Mouse (Mus musculus): ENCODE results near the gene Tmtc2.
A peak's percentile ranks its signal among the peaks of the same experiment; 100 is the strongest.

Gene Tmtc2

DNA sequence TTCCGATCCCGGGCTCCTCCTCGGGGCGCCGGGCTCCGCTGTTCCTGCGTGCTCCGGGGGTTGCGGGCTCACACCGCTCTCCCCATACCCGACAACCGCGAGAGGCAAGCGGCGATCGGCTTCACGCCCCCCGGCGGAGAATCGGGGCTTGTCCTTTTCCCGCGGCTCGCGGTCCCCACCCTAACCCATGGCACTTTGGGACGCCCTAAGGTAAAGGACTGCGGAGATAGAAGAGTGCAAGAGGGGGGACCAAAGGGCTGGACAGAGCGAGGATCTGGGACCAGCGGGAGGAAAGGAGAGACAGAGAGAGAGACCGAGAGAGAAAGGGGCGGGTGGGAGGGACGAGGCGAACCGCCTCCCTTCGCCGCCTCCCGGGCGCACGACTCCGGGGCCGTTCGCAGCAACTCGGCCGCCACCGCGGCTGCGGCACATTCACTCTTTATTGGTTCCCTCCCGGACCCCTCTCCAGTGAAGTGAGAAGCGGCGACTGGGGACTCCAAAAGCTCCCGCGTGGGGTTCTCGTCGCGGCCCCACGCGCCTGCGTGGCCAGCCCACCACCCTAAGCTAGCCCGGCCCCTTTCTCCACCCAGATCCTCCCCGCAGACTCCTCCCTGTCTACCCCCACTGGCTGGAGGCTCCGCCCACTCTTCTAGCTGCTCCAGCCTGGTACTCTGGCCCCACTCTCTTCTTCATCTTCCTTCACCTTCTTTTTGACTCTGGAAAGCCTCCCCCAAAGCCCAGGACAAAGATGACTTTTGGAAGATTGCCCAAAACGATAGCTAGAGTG, at the start of gene Tmtc2:
TSS of gene Tmtc2 (minus strand) at position 544 of the 787 bp plus-strand sequence.
- peak; percentile 90 for DNase-seq

DNA sequence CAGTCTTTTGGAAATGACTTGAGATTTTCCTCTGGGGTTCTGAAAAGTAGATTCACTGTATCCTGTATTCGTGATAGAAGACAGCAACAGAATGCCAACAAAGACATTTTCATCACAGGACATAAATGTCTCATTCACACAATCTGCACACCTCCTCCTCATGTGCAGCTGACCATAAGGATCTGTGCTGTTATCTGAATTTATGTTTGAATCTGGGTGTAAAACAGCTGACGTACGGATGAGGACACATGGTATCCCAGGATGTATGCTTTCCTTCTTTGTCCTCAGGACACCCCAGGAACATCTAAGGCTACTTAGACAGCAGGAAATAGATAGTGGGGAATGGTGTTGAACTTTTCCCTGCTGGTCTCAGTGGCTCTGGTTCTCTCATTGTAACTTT, 37.9 kb upstream of the Tmtc2 start:
- DNase-seq: no peak

DNA sequence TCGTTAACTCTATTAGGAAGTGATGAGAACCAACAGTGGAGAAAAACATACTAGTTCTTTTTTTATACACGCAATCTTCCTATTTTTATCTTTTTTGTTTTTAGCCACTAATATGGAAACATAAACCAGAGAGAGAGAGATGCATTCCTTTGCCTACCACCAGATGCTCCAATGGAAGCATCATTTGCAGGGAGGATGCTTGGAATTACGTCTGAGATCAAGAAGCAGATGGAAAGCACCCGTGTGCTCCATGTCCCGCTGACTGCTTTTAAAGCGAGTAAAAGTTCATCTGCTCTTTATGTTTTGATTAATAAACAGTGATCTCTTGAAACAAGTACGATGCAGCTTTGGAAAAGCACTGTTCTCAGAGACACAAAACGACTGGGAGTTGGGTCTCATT, 24.6 kb upstream of the Tmtc2 start:
- DNase-seq: no peak

DNA sequence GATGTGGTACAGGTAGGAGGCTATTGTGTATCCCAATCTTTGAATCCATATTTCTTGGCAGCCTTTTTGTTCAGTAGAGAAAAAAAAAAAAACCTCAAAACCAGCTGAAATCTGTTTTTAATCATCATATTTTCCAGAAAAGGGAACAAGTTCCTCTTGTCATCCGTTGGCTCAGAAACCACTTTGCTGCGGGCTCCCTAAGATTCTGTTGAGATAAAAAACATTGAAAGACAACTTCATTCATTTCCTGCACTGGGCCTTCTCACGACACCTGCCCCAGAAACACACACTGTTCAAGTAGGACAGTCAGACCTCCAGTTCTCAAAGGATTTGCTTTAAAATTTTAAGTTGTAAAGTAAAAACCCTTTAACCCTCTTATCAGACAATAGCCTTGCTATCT, 23.0 kb upstream of the Tmtc2 start:
- no peak for DNase-seq

DNA sequence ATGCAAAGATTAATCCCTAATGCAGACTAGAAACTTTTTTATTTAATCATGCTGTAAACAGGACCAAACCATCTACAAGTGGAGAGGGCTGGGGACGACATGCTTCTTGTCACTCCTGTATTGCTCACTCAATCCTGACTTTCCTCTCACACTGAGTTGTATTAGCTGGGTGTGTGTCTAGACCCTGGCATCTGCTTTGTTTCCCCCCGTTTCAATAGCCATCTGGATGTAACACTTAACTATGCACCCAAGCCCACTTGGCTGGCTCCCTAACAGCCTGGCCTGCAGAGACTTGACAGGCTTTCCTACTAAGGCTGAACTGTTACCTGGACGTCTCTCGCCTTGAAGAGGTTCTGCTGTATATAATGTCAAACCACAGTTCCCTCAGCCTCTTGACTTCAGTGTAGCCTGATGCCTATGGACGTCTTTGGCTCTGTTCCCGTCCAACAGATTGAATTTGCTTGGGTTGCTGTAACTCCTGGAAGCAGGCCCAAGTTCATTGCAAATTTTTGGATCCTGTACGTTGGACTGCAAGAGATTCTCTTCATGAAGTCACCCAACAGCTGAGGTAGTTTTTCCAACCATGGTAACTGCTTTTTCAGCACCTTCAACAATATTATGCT, 21.3 kb upstream of the Tmtc2 start:
- DNase-seq: no peak

DNA sequence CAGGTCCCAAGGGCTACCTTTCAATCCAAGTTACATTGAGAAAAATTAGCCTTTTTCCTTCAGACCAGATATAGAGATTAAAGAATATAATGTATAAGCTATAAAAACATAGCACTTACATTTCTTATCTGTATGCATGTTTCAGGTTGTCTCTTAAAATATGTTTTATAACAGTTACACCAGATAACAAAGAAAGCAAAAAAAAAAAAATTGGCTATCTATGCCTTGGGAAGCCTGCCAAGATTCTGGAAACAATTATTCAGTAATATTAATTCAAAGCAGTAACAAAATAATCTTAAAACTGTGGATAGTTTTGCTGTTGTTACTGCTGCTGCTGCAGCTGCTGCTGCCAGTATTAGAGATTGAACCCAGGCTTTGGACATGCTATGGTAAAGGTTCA, 13.9 kb upstream of the Tmtc2 start:
- no peak for DNase-seq

DNA sequence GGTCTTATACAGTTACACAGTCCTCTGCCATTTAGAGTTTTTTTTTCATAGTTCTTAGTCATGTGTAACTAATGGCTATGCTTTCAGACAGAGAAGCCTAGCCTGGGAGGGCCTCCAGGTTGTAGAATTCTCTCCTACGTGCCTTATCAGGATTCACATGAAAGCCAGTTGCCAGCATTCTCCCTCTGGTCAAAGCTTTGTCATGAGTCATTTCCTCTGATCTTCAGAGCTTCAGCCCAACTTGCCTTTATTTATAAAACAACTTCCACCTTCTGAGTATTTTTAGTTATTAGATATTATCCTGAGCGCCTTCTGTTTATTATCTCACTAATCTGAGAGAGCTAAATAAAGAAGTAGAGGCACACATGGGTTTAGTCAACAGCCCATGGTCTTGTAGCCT, 5.1 kb upstream of the Tmtc2 start:
- peak; percentile 7 for DNase-seq

DNA sequence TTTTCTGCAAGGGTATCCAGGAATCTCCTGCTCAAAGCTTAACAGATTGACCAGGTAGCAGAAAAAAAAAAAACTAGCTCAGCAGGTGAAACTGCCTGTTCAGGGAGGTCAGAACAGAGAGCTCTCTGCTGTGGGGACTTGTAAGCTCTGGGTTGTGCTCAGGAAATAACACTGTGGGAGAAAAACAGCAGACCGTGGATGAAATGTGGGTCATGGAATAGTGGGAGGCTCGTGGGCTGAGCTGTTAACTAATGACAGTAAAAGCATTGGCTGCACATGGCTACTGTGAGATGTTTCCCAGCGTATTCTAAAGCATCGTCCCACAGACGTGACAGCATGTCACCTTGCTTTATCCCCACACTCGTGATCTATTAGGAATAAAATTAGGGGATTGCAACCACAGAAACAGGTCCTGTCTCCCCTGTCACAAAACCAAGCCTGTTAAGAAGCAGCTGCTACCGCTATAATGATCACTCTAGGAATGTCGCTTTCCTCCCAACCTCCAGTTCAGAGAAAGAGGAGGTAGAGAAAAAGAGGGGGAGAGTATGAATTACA, 4.1 kb upstream of the Tmtc2 start:
- DNase-seq: no peak

DNA sequence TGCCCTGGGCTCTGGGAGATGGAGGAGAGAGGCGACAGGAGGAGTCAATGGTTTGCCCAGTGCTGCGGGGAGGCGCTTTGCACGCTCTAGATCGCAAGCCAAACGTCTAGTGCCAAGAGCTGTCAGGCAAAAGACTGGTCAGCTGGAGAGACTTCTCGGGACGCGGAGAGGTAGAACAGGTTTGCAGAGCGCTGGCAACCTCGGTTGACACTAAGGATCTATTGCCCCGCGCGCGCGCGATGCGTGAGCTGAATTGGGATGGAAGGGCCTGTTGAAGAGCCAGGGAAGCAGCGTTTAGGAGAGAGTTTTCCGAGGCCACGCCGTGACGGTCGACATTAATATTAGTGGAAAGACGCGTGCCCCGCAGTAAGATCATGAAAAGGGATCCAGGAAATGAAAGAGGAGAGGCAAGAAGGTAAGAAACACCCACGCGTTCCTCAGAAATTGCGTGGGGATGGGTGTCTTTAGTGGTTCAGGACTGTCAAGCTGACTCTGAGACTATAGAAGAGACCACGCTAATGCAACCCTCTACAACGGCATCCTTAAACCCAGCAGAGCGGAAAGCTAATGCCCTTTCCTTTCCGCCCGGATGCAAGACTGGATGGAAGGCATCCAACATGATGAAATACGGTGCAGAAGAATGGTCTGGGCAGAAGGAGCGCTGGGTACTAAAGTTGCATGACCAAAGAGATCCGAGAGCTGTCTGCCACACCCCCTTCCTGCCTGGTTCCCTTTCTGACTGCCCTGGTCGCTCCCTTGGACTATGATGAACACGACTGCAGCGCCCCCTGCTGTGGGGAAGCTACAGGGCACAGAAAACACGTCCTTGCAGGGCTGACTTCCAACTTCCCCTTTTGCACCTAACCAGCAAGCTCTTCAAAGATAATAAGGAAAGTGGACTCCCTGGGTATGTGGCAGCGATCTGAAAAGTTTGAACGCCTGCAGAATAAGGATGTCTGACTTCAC, 727 bp upstream of the Tmtc2 start:
- DNase-seq: peak; percentile 94

DNA sequence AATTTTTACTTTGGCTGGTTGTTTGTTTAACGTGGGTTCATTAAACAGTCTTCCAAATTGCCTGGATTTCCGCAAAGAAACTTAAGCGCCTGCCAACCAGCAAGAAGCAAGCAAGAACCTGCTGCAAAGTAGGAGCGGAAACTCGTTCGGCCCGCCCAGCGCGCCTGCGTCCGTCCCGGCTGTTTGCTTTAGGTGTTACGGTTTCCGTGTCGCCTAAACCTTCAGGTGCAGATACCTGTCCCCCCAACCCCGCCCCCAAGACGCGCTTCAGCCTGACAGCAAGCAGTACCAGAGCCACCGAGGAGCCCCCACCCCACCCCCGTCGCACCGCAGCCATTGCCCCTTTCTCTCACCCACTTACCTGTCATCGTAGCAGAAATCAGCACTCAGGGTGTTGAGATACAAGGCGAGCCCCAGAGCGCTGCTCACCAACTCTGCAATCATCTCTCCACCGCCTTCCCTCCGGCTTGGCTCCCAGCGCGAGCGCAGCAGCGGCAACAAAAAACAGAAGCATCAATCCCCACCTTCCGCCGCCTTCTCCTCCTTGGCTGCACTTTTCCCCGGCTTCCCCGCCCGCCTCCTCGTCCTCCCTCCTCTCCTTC, 844 bp downstream of the Tmtc2 start:
- peak; percentile 50 for DNase-seq

DNA sequence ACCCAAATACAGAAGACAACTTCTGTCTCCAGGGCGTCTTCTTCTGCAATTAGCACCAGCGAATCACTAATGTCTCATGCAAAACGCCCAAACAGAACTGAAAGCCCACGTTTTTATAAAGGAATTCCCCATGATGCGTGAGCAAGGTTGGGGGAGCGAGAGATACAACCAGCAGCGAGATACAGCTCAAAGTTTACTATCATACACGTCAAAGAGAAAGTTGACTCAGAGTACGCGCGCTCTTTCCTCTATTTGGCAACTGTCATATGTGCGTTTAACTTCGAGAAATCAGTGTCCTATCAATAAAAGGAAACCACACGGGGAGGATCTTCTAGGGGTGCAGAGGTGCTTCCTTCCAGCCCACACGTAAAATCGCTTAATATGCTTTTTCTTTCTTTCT, 1.4 kb downstream of the Tmtc2 start:
- DNase-seq: peak; percentile 6

DNA sequence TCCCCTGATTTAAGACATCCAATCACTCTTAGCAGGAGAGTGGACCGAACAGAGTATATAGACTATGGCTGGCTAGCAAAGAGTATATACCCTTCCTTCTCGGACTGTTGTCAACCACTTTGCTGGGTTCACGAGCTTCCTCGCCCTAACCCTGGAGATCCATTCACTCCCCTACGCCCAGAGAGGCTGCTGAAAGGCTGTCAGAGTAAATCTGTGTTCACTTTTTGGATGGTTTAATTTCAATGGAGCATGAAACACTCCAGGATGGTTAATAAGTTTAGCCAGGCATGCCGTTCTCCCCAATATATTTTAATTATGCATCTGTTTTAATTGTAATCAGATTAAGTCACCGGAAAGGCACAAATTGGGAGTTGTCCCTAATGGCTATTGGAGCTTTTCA, 1.9 kb downstream of the Tmtc2 start:
- DNase-seq: no peak

DNA sequence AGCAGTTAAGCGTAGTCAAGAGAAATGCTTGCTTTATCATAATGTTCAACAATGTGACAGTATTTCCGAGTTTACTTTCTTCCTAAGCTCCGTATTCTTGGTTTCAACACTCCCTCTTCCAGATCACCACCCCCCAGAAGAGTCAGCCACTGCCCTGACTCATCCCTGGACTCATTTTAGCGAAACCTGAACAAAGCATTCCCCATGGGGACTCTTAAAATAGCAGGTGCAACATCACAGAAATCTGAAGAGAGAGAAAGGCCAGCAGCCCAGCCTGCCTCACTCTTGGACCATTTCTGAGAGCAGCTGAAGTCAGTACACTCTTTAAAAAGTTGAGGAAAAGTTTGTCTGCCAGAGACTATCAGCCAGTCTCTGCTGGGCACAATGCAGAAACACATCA, 2.4 kb downstream of the Tmtc2 start:
- no peak for DNase-seq

DNA sequence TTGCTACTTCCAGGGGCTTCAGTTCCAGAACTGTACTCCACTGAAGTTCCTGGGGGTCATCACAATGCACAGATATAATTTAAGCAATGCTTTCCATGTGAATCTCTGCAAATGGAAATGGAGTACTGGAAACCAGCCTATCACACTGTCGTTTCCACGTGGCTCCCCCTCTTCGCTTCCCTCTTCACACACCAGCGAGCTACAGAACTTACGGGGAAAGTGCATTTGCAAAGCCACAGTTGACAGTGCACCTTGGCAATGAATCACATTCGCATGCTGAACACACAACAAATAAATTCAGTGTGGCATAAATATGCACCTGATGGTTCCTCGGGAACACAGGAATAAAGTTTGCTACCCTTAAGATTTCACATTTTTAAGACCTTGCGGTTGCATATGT, 3.2 kb downstream of the Tmtc2 start:
- DNase-seq: no peak

DNA sequence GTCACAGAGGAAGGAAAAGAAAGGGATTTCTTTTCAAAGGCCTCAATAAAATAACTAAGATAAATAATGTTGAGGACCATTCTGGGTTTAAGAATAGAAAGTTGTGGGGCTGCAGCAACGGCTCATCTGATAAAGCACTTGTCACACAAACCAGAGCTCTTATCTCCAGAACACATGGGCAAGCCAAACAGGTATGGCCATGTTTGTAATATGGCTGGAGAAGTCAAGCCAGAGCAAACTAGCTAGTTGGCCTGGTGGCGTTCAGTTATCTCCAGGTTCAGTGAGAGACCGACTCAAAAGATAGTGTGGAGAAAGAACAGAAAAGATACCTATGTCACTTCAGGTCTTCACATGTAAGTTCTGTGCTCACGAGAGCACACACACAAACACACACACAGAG, 4.7 kb downstream of the Tmtc2 start:
- DNase-seq: no peak

DNA sequence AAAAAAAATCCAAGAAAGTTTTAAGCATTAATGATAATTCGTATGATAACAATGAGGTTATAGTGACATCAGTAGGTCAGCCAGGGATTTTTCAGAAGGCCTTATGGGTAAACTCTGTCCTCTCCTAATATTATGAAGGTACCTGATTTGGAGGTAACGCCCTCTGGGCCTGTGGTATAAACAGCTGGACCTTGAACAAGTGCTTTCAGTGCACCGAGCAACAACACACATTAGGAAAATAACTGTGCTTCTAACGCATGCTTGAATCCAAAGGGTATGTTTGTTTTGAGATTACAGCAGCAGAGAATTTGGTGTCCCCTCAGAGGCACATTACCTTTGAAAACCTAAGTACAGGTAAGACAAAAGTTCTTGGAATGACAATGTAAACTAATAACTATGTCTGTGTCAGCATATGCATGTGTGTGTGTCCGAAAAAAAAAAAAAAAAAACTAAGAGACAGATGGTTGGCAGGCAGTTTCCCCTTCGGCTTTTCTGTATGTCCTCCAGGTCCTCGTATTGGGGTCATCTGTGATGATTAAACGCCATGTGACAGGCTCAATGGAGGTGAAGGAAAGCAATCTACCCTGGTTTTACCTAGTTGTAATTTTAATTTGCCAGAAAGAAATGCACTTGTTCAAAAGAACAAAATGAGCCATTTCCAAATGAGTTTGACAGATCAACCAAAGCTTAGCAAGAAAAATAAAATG, 6.3 kb downstream of the Tmtc2 start:
- DNase-seq: no peak

DNA sequence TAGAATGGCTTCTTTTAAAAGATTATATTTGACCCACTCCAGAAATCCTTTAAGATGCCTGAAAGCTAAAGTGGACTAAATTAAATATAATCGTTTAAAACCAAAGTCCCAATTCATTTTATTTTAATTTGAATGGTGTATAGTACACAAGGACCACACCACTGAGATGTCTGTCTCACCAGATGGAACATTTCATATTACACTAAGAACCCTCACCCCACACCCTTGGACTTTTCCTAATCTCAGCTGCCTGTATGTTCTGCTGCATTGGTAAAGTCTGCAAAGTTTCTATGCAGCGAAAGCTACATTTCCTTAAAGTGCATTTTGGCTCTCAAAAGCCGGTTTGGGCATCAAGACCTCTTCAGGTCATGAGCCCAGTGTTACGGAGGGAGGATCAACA, 12.7 kb downstream of the Tmtc2 start:
- DNase-seq: no peak

DNA sequence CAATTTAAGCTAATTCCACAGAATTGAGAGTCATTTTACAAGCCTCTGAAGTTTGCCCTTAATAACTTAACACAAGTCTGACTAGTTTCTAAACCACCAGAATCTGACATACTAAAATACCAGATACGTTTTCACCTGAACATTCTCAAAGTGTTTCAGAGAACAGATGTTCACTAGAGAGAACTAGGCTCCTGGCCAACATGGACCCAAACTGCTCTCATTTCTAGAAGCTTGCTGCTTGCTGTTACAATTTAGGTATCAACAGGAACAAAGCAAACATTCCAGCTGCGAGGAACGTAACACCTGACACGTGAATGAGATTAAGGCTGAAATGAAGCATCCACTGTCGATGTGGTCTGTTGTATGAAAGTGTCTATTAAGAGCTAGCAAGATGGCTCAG, 16.7 kb downstream of the Tmtc2 start:
- no peak for DNase-seq

DNA sequence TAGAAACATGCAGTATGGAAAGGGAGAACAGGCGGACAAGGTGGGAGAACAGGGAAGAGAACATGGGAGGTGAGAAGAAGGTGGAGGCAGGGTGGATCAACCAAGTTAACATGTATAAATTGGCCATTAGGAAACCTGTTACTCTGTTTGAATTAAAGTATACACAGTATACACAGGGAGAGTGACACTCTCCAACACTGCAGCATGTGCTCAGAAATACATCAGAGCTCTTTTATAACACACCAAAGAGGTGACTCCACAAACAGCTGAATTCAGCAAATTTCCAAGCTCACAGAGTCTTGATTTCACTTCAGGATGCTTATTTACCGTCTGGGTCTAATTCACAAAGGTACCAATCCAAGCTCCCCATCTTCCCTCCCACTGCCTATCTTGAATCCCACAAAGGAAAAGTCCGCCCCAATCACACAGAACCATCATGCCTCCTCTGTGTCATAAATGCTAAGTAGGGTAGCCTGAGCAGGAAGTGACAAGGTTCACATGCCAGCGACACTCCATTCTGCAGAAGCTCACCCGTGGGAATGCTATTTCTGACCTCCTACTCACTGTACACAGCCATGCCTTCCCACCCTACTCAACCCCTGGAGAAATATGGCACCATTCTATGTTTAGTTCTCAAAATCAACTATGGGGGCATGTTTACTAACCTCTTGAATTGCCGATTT, 17.2 kb downstream of the Tmtc2 start:
- no peak for DNase-seq

DNA sequence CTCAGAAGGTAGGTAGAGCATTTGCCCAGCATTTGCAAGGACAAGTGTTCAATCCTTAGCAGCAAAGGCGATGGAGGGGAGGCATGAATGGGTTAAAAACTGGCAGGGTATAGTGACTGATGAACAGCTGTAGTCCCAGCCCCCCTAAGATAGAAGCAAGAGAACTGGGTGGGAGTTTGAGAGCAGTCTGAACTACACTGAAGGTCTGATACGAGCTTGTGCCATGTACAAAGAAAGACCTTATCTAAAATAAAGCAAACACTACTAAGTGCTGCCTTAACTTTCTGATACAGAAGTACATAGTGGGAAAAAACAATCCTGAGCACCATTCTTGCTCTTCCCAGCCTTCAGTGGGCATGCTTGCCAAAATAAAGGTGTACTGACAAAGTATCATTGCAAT, 20.1 kb downstream of the Tmtc2 start:
- no peak for DNase-seq

DNA sequence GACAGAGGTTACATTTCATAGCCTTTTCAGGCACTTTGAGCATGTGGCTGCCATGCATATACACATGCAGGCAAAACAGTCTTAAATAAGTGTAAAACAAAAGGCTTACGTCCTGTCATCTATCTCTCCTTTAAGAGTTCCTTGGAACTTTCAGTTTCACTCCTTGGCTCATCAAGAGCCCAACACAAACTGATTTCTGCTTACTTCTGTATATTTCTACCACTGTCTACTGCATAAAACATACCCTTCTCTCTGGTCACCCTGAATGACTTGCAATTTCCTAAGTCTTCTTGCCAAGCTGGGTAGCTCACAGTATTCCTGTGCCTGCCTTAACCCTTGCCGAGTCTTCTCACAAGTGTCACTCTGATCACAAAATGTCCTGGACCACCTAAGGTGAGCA, 26.2 kb downstream of the Tmtc2 start:
- DNase-seq: no peak
